Mouse (Mus musculus): ENCODE results near the gene Slc24a3.

DNA sequence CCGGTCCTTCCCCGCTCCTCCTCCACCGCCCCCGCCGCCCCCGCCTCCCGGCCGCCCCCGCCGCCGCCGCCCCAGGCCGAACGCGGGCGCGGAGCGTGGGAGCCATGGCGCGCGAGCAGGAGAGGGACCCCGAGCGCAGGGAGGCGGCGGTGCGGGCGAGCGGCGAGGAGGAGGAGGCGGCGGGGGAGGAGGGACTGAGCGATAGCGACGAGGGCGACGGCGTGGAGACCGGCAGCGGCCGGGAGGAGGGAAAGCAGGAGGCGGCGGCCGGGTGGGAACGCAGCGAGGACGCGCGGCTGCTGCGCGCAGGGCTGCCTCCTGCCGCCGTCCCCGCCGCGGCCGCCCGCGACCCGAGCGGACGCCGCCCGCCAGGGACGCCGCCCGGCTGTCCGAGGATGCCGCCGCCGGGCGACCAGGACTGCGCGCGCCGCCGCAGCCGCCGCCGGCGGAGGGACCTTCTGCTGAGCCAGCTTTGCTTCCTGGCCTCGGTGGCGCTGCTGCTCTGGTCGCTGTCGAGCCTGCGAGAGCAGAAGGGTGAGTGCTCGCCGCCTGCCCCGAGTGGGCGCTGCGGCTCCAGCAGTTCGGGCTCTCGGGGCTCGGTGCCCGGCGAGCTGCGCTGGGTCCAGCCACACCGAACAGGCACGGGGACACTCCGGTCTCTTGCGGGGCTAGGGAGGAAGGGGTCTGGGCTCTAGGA, at the start of gene Slc24a3:
- TF ChIP-seq MAFK (IDR thresholded peaks at IDR 0.05; ENCODE audit: insufficient read depth, low read depth, low read length) = no peak
- no peak for TF ChIP-seq ZC3H11A (IDR thresholded peaks at IDR 0.05; ENCODE audit: borderline replicate concordance, low read depth, low read length)
- no peak for TF ChIP-seq ZNF384 (IDR thresholded peaks at IDR 0.05; ENCODE audit: low read depth, low read length)
